Mouse (Mus musculus) stomach, postnatal 0 days (tissue): ENCODE results near the gene Arrdc1.

Source experiments
- CTCF ChIP-seq: IDR thresholded peaks from 2 replicates; pipeline ENCODE4 v1.5.1; 2016; ENCODE audit warnings: antibody characterized with exemption, low read depth, mild to moderate bottlenecking, moderate library complexity
- EP300 ChIP-seq: optimal IDR thresholded peaks from 2 replicates; pipeline ENCODE3; 2016; ENCODE audit warnings: antibody characterized with exemption

DNA sequence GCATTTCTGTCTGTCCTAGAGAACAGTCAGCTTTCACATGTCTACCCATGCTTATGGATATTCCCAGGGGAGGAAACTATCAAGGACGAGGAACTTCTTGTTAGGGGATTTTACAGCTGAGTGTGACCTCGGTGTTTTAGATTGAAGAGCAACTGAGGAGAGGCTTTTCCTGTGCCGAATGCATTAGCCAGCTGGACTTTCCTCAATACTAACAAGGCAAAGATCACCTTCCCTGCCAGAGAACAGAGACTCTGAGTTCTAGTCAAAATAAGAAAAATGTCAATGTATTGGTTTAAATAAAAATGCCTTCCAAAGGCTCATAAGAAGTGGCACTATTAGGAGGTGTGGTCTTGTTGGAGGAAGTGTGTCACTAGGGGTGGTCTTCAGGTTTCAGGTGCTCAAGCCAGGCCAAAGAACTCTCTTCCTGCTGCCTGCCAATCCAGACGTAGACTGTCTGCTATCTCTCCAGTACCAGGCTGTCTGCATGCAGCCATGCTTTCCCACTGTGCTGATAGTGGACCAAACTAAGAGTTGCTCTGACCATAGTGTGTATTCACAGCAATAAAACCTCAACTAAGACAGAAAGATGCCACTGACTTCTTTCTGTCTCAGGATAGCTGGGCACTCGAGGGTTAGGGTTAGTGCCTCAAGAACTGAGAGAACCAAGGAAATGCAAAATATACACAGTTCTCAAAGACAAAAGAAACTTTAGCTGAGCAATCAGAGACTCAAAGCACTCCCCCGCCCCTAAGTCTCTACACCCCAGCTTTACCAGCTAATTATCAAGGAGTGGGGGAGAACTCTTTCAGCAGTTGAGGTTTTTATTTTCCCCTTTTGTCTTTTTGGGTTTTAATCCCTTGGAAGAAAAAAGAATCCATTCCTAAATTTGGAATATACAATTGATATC is 44.3 kb downstream of the Arrdc1 start:
- TF ChIP-seq CTCF = no peak
- TF ChIP-seq EP300 = no peak
